Comparison of ENCODE assay signal across 14 mouse cellular contexts in genomic region chr9:57833762-57834471, GRCm38 (mm10). TPM values are rescaled to one million over a fixed set of nuclear protein-coding genes. Genes with fewer than 3 reads are reported as not detected.
DNase-seq lines count a peak whose midpoint lies in the region; ATAC-seq lines count a peak whose summit lies in the region.
"Had no signal": no experiment of that assay in that cellular context is flagged by ENCODE, and none has a peak within 500 bp of the region (broad histone marks: within the 10 kb centered on the region; RNA-seq: fewer than 3 reads in every experiment).

No protein-coding gene starts in this region.

- ATAC-seq in forebrain, embryonic 15.5 days (replicated peaks), result no peak
- ATAC-seq in kidney, embryonic 16.5 days (ENCODE audit: low FRiP score, low TSS enrichment), result no peak
- no peak for ATAC-seq in limb, embryonic 11.5 days (ENCODE audit: insufficient number of reproducible peaks, low FRiP score, low TSS enrichment, low read depth)
- no peak for ATAC-seq in megakaryocyte progenitor cell, adult 5-6 weeks (replicated peaks; ENCODE audit: poor library complexity)
- ATAC-seq: inflammation-experienced regulatory T-cells, adult 6 months had no signal

- peaks cover 19% of the 10 kb centered on the region for H3K36me3 ChIP-seq in forebrain, embryonic 10.5 days (replicated peaks)
- peaks cover 4% of the 10 kb centered on the region; the same call in 1 of the 2 replicates for H3K36me3 ChIP-seq in forebrain, embryonic 15.5 days
- H3K36me3 ChIP-seq in kidney, embryonic 16.5 days (ENCODE audit: insufficient read depth, low read length), result no peaks in the 10 kb centered on the region
- H3K36me3 ChIP-seq in limb, embryonic 11.5 days (ENCODE audit: control insufficient read depth, insufficient read depth, low read length), result no peaks in the 10 kb centered on the region
- H3K36me3 ChIP-seq: embryonic facial prominence, embryonic 15.5 days had no signal

- DNase-seq in forebrain, embryonic 10.5 days (ENCODE audit: extremely low spot score, low spot score), result no peak
- DNase-seq in kidney, postnatal 36 days, result no peak
- peak; percentile 53 for DNase-seq in CD4-positive helper T cell, adult 2 months (ENCODE audit: low read depth, low spot score)
- DNase-seq in limb, embryonic 11.5 days (ENCODE audit: low spot score), result no peak
- no peak for DNase-seq in embryo, embryonic 9.5 days (ENCODE audit: extremely low spot score)
- DNase-seq: cerebellum, adult 9-11 months; heart, adult 18-20 months; lung, adult 18-20 months; right cerebral cortex, postnatal 4 days had no signal

- peak overlapping the region; percentile 81 for H3K4me3 ChIP-seq in forebrain, embryonic 10.5 days
- H3K4me3 ChIP-seq in forebrain, embryonic 15.5 days, result no peak overlapping the region
- no peak overlapping the region for H3K4me3 ChIP-seq in kidney, embryonic 16.5 days (ENCODE audit: low read length)
- no peak overlapping the region for H3K4me3 ChIP-seq in limb, embryonic 11.5 days (ENCODE audit: low read depth, low read length)
- H3K4me3 ChIP-seq: embryonic facial prominence, embryonic 15.5 days had no signal

- peaks cover 15% of the 10 kb centered on the region for H3K27me3 ChIP-seq in forebrain, embryonic 10.5 days (ENCODE audit: poor library complexity, severe bottlenecking)
- H3K27me3 ChIP-seq in forebrain, embryonic 15.5 days, result peaks cover 5% of the 10 kb centered on the region; the same call in 1 of the 2 replicates
- peaks cover 26% of the 10 kb centered on the region for H3K27me3 ChIP-seq in kidney, embryonic 16.5 days (ENCODE audit: insufficient read depth, low read length)
- H3K27me3 ChIP-seq in limb, embryonic 11.5 days (ENCODE audit: control insufficient read depth, insufficient read depth, low read length), result no peaks in the 10 kb centered on the region

- no peaks in the 10 kb centered on the region for H3K9me3 ChIP-seq in forebrain, embryonic 10.5 days
- H3K9me3 ChIP-seq in forebrain, embryonic 15.5 days, result no peaks in the 10 kb centered on the region
- no peaks in the 10 kb centered on the region for H3K9me3 ChIP-seq in kidney, embryonic 16.5 days (ENCODE audit: low read length)
- H3K9me3 ChIP-seq in limb, embryonic 11.5 days (ENCODE audit: control insufficient read depth, low read length), result no peaks in the 10 kb centered on the region
- H3K9me3 ChIP-seq: embryonic facial prominence, embryonic 15.5 days had no signal

- 77% methylated on average over 9 of the region's 9 CpGs for WGBS in forebrain, embryonic 10.5 days
- 88% methylated on average over 9 of the region's 9 CpGs for WGBS in forebrain, embryonic 15.5 days
- WGBS in kidney, embryonic 16.5 days, result 58% methylated on average over 9 of the region's 9 CpGs
- 62% methylated on average over 9 of the region's 9 CpGs for WGBS in limb, embryonic 11.5 days

- H3K27ac ChIP-seq in forebrain, embryonic 10.5 days, result 0 out of 2 replicates have a peak overlapping the region, but pooled peaks have one; percentile 49
- no peak overlapping the region for H3K27ac ChIP-seq in forebrain, embryonic 15.5 days (replicated peaks)
- H3K27ac ChIP-seq in kidney, embryonic 16.5 days (ENCODE audit: low read length), result no peak overlapping the region
- H3K27ac ChIP-seq in limb, embryonic 11.5 days (replicated peaks; ENCODE audit: low read depth, low read length), result no peak overlapping the region
- H3K27ac ChIP-seq: embryonic facial prominence, embryonic 15.5 days had no signal

- no peak overlapping the region for H3K9ac ChIP-seq in forebrain, embryonic 15.5 days (replicated peaks)
- H3K9ac ChIP-seq in kidney, embryonic 16.5 days (replicated peaks; ENCODE audit: low read length), result no peak overlapping the region
- H3K9ac ChIP-seq in limb, embryonic 11.5 days (ENCODE audit: low read length), result no peak overlapping the region
- H3K9ac ChIP-seq: embryonic facial prominence, embryonic 15.5 days had no signal

- no peak overlapping the region for H3K4me2 ChIP-seq in forebrain, embryonic 15.5 days (replicated peaks)
- peak overlapping the region; percentile 42; the same call in 1 of the 2 replicates for H3K4me2 ChIP-seq in kidney, embryonic 16.5 days (replicated peaks; ENCODE audit: low read depth, low read length)
- peak overlapping the region; percentile 70; the same call in 1 of the 2 replicates for H3K4me2 ChIP-seq in limb, embryonic 11.5 days (ENCODE audit: low read depth, severe bottlenecking)
- H3K4me2 ChIP-seq: embryonic facial prominence, embryonic 15.5 days had no signal

- peaks cover 76% of the 10 kb centered on the region for H3K4me1 ChIP-seq in forebrain, embryonic 10.5 days
- H3K4me1 ChIP-seq in forebrain, embryonic 15.5 days, result peaks cover 65% of the 10 kb centered on the region
- H3K4me1 ChIP-seq in kidney, embryonic 16.5 days (ENCODE audit: insufficient read depth, low read length), result peaks cover 59% of the 10 kb centered on the region
- H3K4me1 ChIP-seq in limb, embryonic 11.5 days (ENCODE audit: control insufficient read depth, insufficient read depth, low read length), result peaks cover 41% of the 10 kb centered on the region

RNA-seq across cellular contexts. Expression of gene Arid3b, which starts 2.7 kb away (rescaled TPM):
- 41.0 and 41.7 TPM in 2 replicates for polyA plus RNA-seq in forebrain, embryonic 10.5 days (2016; fragmentation: Nextera tagmentation; extraction: Ambion mirVana)
- polyA plus RNA-seq in forebrain, embryonic 15.5 days (2015; fragmentation: Nextera tagmentation; extraction: Ambion mirVana), result 8.0 and 9.2 TPM in 2 replicates
- 6.0 and 8.6 TPM in 2 replicates for polyA plus RNA-seq in kidney, embryonic 16.5 days (2015; fragmentation: Nextera tagmentation; extraction: Ambion mirVana)
- 35.8 and 38.9 TPM in 2 replicates for polyA plus RNA-seq in limb, embryonic 11.5 days (2014; fragmentation: Nextera tagmentation; extraction: Ambion mirVana)
- total RNA-seq in megakaryocyte progenitor cell, adult 5-6 weeks (2015), result 2.4 and 3.8 TPM in 2 replicates
- total RNA-seq in megakaryocyte progenitor cell, adult 5-6 weeks (2017), result 0.87 and 0.98 TPM in 2 replicates
